Mouse (Mus musculus) MEL (cell line): ENCODE data around the gene Tmem170b.

ENCODE experiments used
- CTCF ChIP-seq, 3 experiments: IDR thresholded peaks in 2 of 3; conservative IDR thresholded peaks in 1 of 3; 2 replicates each; pipeline ENCODE4 v1.5.1; 2011 to 2012; ENCODE audit warnings: low read length in 3 of 3, low read depth in 2 of 3, mild to moderate bottlenecking in 2 of 3, improper control_type of control experiment in 1 of 3, inconsistent platforms in 1 of 3, mixed read lengths in 1 of 3, moderate library complexity in 1 of 3; ENCODE audit not compliant: control insufficient read depth in 1 of 3, insufficient read depth in 1 of 3, poor library complexity in 1 of 3, severe bottlenecking in 1 of 3
- E2F4 ChIP-seq: IDR thresholded peaks from 2 replicates; pipeline ENCODE4 v1.6.1; 2011; ENCODE audit warnings: low read depth, low read length, improper control_type of control experiment, borderline replicate concordance
- EP300 ChIP-seq, 2 experiments: IDR thresholded peaks; 2 replicates each; pipeline ENCODE4 v1.6.1; 2011; ENCODE audit warnings: improper control_type of control experiment in 2 of 2, low read length in 2 of 2, low read depth in 1 of 2, mild to moderate bottlenecking in 1 of 2
- GATA1 ChIP-seq: IDR thresholded peaks from 2 replicates; pipeline ENCODE4 v1.6.1; 2011; ENCODE audit warnings: low read depth, low read length, improper control_type of control experiment
- MAFK ChIP-seq: IDR thresholded peaks from 2 replicates; pipeline ENCODE4 v1.6.1; 2011; ENCODE audit warnings: low read depth, mild to moderate bottlenecking, low read length, improper control_type of control experiment, borderline replicate concordance
- MYC ChIP-seq: IDR thresholded peaks from 2 replicates; pipeline ENCODE4 v1.6.1; 2011; ENCODE audit warnings: low read depth, mild to moderate bottlenecking, low read length, improper control_type of control experiment, moderate library complexity
- NELFE ChIP-seq: IDR thresholded peaks from 2 replicates; pipeline ENCODE4 v1.6.1; 2011; ENCODE audit warnings: low read depth, low read length, improper control_type of control experiment
- POLR2A ChIP-seq, 2 experiments: IDR thresholded peaks; 2 replicates each; pipeline ENCODE4 v1.6.1; 2011 to 2012; ENCODE audit warnings: low read length in 2 of 2, mild to moderate bottlenecking in 2 of 2, control low read depth in 1 of 2, improper control_type of control experiment in 1 of 2, low read depth in 1 of 2, moderate library complexity in 1 of 2; ENCODE audit not compliant: control insufficient read depth in 1 of 2, insufficient read depth in 1 of 2, poor library complexity in 1 of 2
- TCF12 ChIP-seq: IDR thresholded peaks from 2 replicates; pipeline ENCODE4 v1.6.1; 2014; ENCODE audit warnings: low read depth, mild to moderate bottlenecking, inconsistent platforms, low read length, improper control_type of control experiment, moderate library complexity
- USF1 ChIP-seq: IDR thresholded peaks from 2 replicates; pipeline ENCODE4 v1.6.1; 2014; ENCODE audit warnings: low read depth, mild to moderate bottlenecking, inconsistent platforms, low read length, improper control_type of control experiment, moderate library complexity

GRCm38 (mm10) chr13:41685499-41685898 lies 79.8 kb downstream of the Tmem170b start:
- no peak for TF ChIP-seq CTCF (IDR thresholded peaks at IDR 0.05 in 2 of 3, conservative IDR thresholded peaks at IDR 0.05 in 1 of 3; ENCODE audit: control insufficient read depth in 1 of 3, insufficient read depth in 1 of 3, low read depth in 2 of 3, low read length in 3 of 3, poor library complexity in 1 of 3, severe bottlenecking in 1 of 3)
- no peak for TF ChIP-seq EP300 (IDR thresholded peaks at IDR 0.05; ENCODE audit: low read depth in 1 of 2, low read length in 2 of 2)
- no peak for TF ChIP-seq GATA1
- no peak for TF ChIP-seq POLR2A (IDR thresholded peaks at IDR 0.05; ENCODE audit: control insufficient read depth in 1 of 2, insufficient read depth in 1 of 2, low read depth in 1 of 2, low read length in 2 of 2, poor library complexity in 1 of 2)
- TF ChIP-seq MYC, result no peak
- no peak for TF ChIP-seq TCF12
- TF ChIP-seq E2F4, result no peak
- TF ChIP-seq USF1, result no peak
- TF ChIP-seq NELFE, result no peak
- TF ChIP-seq MAFK, result no peak
